Comparison of ENCODE assay signal across 9 mouse cellular contexts in genomic region chr10:22007802-22008172, GRCm38 (mm10).
DNase-seq lines count a peak whose midpoint lies in the region; ATAC-seq and TF ChIP-seq lines count a peak whose summit lies in the region.
"Had no signal": no experiment of that assay in that cellular context is flagged by ENCODE, and none has a peak within 500 bp of the region (broad histone marks: within the 10 kb centered on the region; RNA-seq: fewer than 3 reads in every experiment).

No protein-coding gene starts in this region.

- no peaks in the 10 kb centered on the region for H3K36me3 ChIP-seq in ES-E14 (ENCODE audit: control insufficient read depth, insufficient read depth, low read length, poor library complexity, severe bottlenecking)
- H3K36me3 ChIP-seq in embryonic facial prominence, embryonic 14.5 days (ENCODE audit: control insufficient read depth, insufficient read depth, low read length) = no peaks in the 10 kb centered on the region
- H3K36me3 ChIP-seq in lung, embryonic 14.5 days (ENCODE audit: insufficient read depth) = no peaks in the 10 kb centered on the region
- H3K36me3 ChIP-seq: liver, embryonic 15.5 days had no signal

- ATAC-seq in embryonic facial prominence, embryonic 14.5 days (ENCODE audit: low read depth) = no peak
- no peak for ATAC-seq in lung, embryonic 14.5 days (ENCODE audit: insufficient read depth)

- peak; percentile 68 for DNase-seq in adrenal gland, postnatal 10 days
- no peak for DNase-seq in adrenal gland, adult 8-10 months
- DNase-seq in layer of hippocampus, adult 11-12 months (ENCODE audit: low spot score) = peak; percentile 79
- no peak for DNase-seq in layer of hippocampus, adult 9-10 months (ENCODE audit: low spot score)
- DNase-seq in ES-E14 (ENCODE audit: low read depth, low spot score) = no peak
- peak; percentile 70 for DNase-seq in embryonic facial prominence, embryonic 14.5 days (ENCODE audit: low spot score)
- peak; percentile 85 for DNase-seq in lung, embryonic 14.5 days
- DNase-seq in c-Kit-positive CD71-positive TER-119-positive erythroid progenitor cells, embryonic 14.5 days (ENCODE audit: low spot score) = no peak

- H3K27me3 ChIP-seq in embryonic facial prominence, embryonic 14.5 days (replicated peaks; ENCODE audit: control insufficient read depth, insufficient read depth, low read length) = no peaks in the 10 kb centered on the region
- H3K27me3 ChIP-seq in lung, embryonic 14.5 days (ENCODE audit: insufficient read depth, low read length) = no peaks in the 10 kb centered on the region
- H3K27me3 ChIP-seq: liver, embryonic 15.5 days had no signal

- in situ Hi-C loops in ES-E14 (cut with MboI; ENCODE audit: low sequenced_read_pairs in 2 of 2, unreplicated experiment in 2 of 2) = loop anchor here (5.0 to 25.0 kb wide), 5 partner anchors 395 to 625 kb away; partner anchors contain the start of gene 1700020N01Rik (in 1 of the 2)

- H3K4me3 ChIP-seq in ES-E14 (ENCODE audit: insufficient read depth in 1 of 2, low read depth in 1 of 2, low read length in 2 of 2, poor library complexity in 1 of 2, severe bottlenecking in 1 of 2) = no peak overlapping the region
- H3K4me3 ChIP-seq in embryonic facial prominence, embryonic 14.5 days (ENCODE audit: low read depth, low read length) = no peak overlapping the region
- no peak overlapping the region for H3K4me3 ChIP-seq in lung, embryonic 14.5 days (ENCODE audit: low read depth, low read length)
- H3K4me3 ChIP-seq: liver, embryonic 15.5 days had no signal

- no peaks in the 10 kb centered on the region for H3K4me1 ChIP-seq in ES-E14 (ENCODE audit: control insufficient read depth in 2 of 2, insufficient read depth in 2 of 2, low read length in 2 of 2, poor library complexity in 1 of 2)
- H3K4me1 ChIP-seq in embryonic facial prominence, embryonic 14.5 days (ENCODE audit: control insufficient read depth, insufficient read depth, low read length) = no peaks in the 10 kb centered on the region
- H3K4me1 ChIP-seq in lung, embryonic 14.5 days (ENCODE audit: insufficient read depth) = no peaks in the 10 kb centered on the region
- H3K4me1 ChIP-seq: liver, embryonic 15.5 days had no signal

- no peak overlapping the region for H3K9ac ChIP-seq in ES-E14 (ENCODE audit: insufficient read depth, low read depth, low read length, poor library complexity, severe bottlenecking)
- H3K9ac ChIP-seq in embryonic facial prominence, embryonic 14.5 days (ENCODE audit: low read depth, low read length) = no peak overlapping the region
- no peak overlapping the region for H3K9ac ChIP-seq in lung, embryonic 14.5 days
- H3K9ac ChIP-seq: liver, embryonic 15.5 days had no signal

- no peaks in the 10 kb centered on the region for H3K9me3 ChIP-seq in ES-E14 (ENCODE audit: control insufficient read depth, insufficient read depth, low read depth, low read length)
- H3K9me3 ChIP-seq in embryonic facial prominence, embryonic 14.5 days (ENCODE audit: control insufficient read depth, low read length) = no peaks in the 10 kb centered on the region
- H3K9me3 ChIP-seq in lung, embryonic 14.5 days (ENCODE audit: low read depth, low read length) = no peaks in the 10 kb centered on the region
- H3K9me3 ChIP-seq: liver, embryonic 15.5 days had no signal

- peak; percentile 62 for TF ChIP-seq CTCF in lung, embryonic 14.5 days (IDR thresholded peaks at IDR 0.05; ENCODE audit: low read depth)

- no peak overlapping the region for H3K27ac ChIP-seq in ES-E14 (ENCODE audit: insufficient read depth, low read depth, low read length, poor library complexity, severe bottlenecking)
- no peak overlapping the region for H3K27ac ChIP-seq in embryonic facial prominence, embryonic 14.5 days (replicated peaks; ENCODE audit: low read depth, low read length)
- H3K27ac ChIP-seq in lung, embryonic 14.5 days (ENCODE audit: low read depth) = no peak overlapping the region
- H3K27ac ChIP-seq: liver, embryonic 15.5 days had no signal

- WGBS in embryonic facial prominence, embryonic 14.5 days = 31% methylated on average over 4 of the region's 4 CpGs
- WGBS in lung, embryonic 14.5 days = 35% methylated on average over 4 of the region's 4 CpGs

- no peak overlapping the region for H3K4me2 ChIP-seq in embryonic facial prominence, embryonic 14.5 days (ENCODE audit: low read depth, low read length)
- H3K4me2 ChIP-seq in lung, embryonic 14.5 days = no peak overlapping the region
- H3K4me2 ChIP-seq: liver, embryonic 15.5 days had no signal

TF ChIP-seq in ES-E14, 5 proteins besides CTCF, POLR2A, EP300 and RAD21:
- TF ChIP-seq CHD2 (IDR thresholded peaks at IDR 0.05; ENCODE audit: low read depth, low read length) = no peak
- TF ChIP-seq MAFK (IDR thresholded peaks at IDR 0.05; ENCODE audit: insufficient read depth, low read depth, low read length) = peak; percentile 48; the same call in 1 of the 2 replicates
- TF ChIP-seq HCFC1 (IDR thresholded peaks at IDR 0.05; ENCODE audit: borderline replicate concordance, insufficient read depth, low read length) = no peak
- TF ChIP-seq ZC3H11A (IDR thresholded peaks at IDR 0.05; ENCODE audit: borderline replicate concordance, low read depth, low read length) = peak; percentile 92
- TF ChIP-seq ZNF384 (IDR thresholded peaks at IDR 0.05; ENCODE audit: low read depth, low read length) = peak; percentile 36; the same call in 1 of the 2 replicates
TF ChIP-seq in ES-E14: peak in this region for 3.

Comparison
In these comparisons a context has a peak if more than half of its experiments do, and no peak if none do; other contexts are left out.
1. DNase-seq: peak in adrenal gland, postnatal 10 days (single experiment), layer of hippocampus, adult 11-12 months (single experiment), embryonic facial prominence, embryonic 14.5 days (single experiment) and lung, embryonic 14.5 days (single experiment); none in adrenal gland, adult 8-10 months (single experiment), layer of hippocampus, adult 9-10 months (single experiment), ES-E14 (single experiment) and c-Kit-positive CD71-positive TER-119-positive erythroid progenitor cells, embryonic 14.5 days (single experiment).